Mouse (Mus musculus) heart, adult 2 months (tissue): ENCODE results near the gene Cox10.

Experiments used
- CTCF ChIP-seq: fragments of 200-600 bp; IDR thresholded peaks from 2 replicates; pipeline ENCODE4 v1.8.1; 2022; ENCODE audit warnings: antibody characterized with exemption, mild to moderate bottlenecking, moderate library complexity
- EP300 ChIP-seq: fragments of 200-500 bp; IDR thresholded peaks from 2 replicates; pipeline ENCODE4 v1.6.1; 2011; ENCODE audit warnings: low read depth, low read length, control low read depth; ENCODE audit not compliant: insufficient read depth
- POLR2A ChIP-seq: fragments of 200-500 bp; IDR thresholded peaks from 2 replicates; pipeline ENCODE4 v1.6.1; 2011; ENCODE audit warnings: mild to moderate bottlenecking, low read depth, low read length, control low read depth; ENCODE audit not compliant: insufficient read depth

- no peak for TF ChIP-seq CTCF
- TF ChIP-seq EP300, result no peak
- no peak for TF ChIP-seq POLR2A
Observed at GRCm38 (mm10) chr11:63914388-63914787, 164.9 kb downstream of the Cox10 start.
